Mouse (Mus musculus): Measurements from ENCODE around the gene Lsg1. TPM values are rescaled to one million over a fixed set of nuclear protein-coding genes. Genes with fewer than 3 reads are reported as not detected.

The Lsg1 gene
- total and polyA plus RNA-seq, 2 experiments from 2014 or later, result 27.7 to 41.4 TPM

GRCm38 (mm10) chr16:30605528-30605927 is 18.1 kb upstream of the Lsg1 start:
- Histone ChIP-seq H3K4me3 (ENCODE audit: low read depth, low read length) (no peak overlapping the region), H3K27ac (ENCODE audit: low read depth, low read length) (no peak overlapping the region), H3K9me3 (ENCODE audit: low read length) (no peaks in the 10 kb centered on the region), H3K9ac (no peak overlapping the region), H3K36me3 (ENCODE audit: insufficient read depth) (no peaks in the 10 kb centered on the region), H3K27me3 (ENCODE audit: insufficient read depth, low read length) (peaks cover 10% of the 10 kb centered on the region; the same call in 1 of the 2 replicates), H3K4me2 (ENCODE audit: low read depth) (no peak overlapping the region), H3K4me1 (ENCODE audit: insufficient read depth) (peaks cover 7% of the 10 kb centered on the region)
- DNase-seq, result no peak
- TF ChIP-seq CTCF (IDR thresholded peaks at IDR 0.05; ENCODE audit: low read depth), result no peak
- 83% methylated on average over 6 of the region's 6 CpGs for WGBS
- no peak for ATAC-seq

DNA sequence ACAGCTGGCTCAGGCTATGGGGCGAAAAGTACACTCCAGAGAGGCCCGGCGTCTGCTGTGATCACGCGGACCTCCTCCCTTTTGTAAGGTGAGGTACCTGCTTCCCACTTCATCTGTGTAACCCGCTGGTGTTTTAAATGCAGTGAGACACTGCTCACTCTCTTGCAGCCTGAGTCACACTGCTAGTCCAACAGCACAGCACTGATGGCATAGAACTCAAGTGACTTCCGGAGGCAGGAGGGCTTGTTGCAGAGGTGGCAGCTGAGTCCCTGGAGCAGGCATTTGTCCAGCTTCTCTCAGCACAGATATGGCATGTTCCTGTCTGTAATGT is 17.4 kb upstream of the Lsg1 start:
- Histone ChIP-seq H3K9me3 (ENCODE audit: low read length) (no peaks in the 10 kb centered on the region), H3K4me3 (ENCODE audit: low read depth, low read length) (no peak overlapping the region), H3K9ac (no peak overlapping the region), H3K27me3 (ENCODE audit: insufficient read depth, low read length) (peaks cover 10% of the 10 kb centered on the region; the same call in 1 of the 2 replicates), H3K4me1 (ENCODE audit: insufficient read depth) (peaks cover 11% of the 10 kb centered on the region), H3K36me3 (ENCODE audit: insufficient read depth) (no peaks in the 10 kb centered on the region), H3K4me2 (ENCODE audit: low read depth) (no peak overlapping the region), H3K27ac (ENCODE audit: low read depth, low read length) (no peak overlapping the region)
- TF ChIP-seq CTCF (IDR thresholded peaks at IDR 0.05; ENCODE audit: low read depth), result no peak
- ATAC-seq, result no peak
- DNase-seq, result no peak
- 71% methylated on average over 7 of the region's 7 CpGs for WGBS

- Histone ChIP-seq H3K9me3 (ENCODE audit: low read length) (no peaks in the 10 kb centered on the region), H3K4me1 (ENCODE audit: insufficient read depth) (peaks cover 16% of the 10 kb centered on the region), H3K4me2 (ENCODE audit: low read depth) (no peak overlapping the region), H3K9ac (no peak overlapping the region), H3K36me3 (ENCODE audit: insufficient read depth) (no peaks in the 10 kb centered on the region), H3K4me3 (ENCODE audit: low read depth, low read length) (no peak overlapping the region), H3K27ac (ENCODE audit: low read depth, low read length) (no peak overlapping the region), H3K27me3 (ENCODE audit: insufficient read depth, low read length) (peaks cover 10% of the 10 kb centered on the region; the same call in 1 of the 2 replicates)
- ATAC-seq (no peak), DNase-seq (no peak)
- no peak for TF ChIP-seq CTCF (IDR thresholded peaks at IDR 0.05; ENCODE audit: low read depth)
- 74% methylated on average over 16 of the region's 16 CpGs for WGBS
Measured at GRCm38 (mm10) chr16:30604061-30604806, 16.8 kb upstream of the Lsg1 start.

GRCm38 (mm10) chr16:30603531-30603842 is 16.1 kb upstream of the Lsg1 start:
- ATAC-seq (no peak), DNase-seq (no peak)
- WGBS, result 58% methylated on average over 9 of the region's 9 CpGs
- Histone ChIP-seq H3K9me3 (ENCODE audit: low read length) (no peaks in the 10 kb centered on the region), H3K4me1 (ENCODE audit: insufficient read depth) (peaks cover 16% of the 10 kb centered on the region), H3K9ac (no peak overlapping the region), H3K27ac (ENCODE audit: low read depth, low read length) (no peak overlapping the region), H3K36me3 (ENCODE audit: insufficient read depth) (no peaks in the 10 kb centered on the region), H3K4me3 (ENCODE audit: low read depth, low read length) (no peak overlapping the region), H3K27me3 (ENCODE audit: insufficient read depth, low read length) (peaks cover 10% of the 10 kb centered on the region; the same call in 1 of the 2 replicates), H3K4me2 (ENCODE audit: low read depth) (no peak overlapping the region)
- TF ChIP-seq CTCF (IDR thresholded peaks at IDR 0.05; ENCODE audit: low read depth), result no peak

GRCm38 (mm10) chr16:30602684-30603530 is 15.5 kb upstream of the Lsg1 start:
- no peaks in the 10 kb centered on the region for H3K36me3 ChIP-seq (ENCODE audit: insufficient read depth)
- H3K4me2 ChIP-seq (ENCODE audit: low read depth), result no peak overlapping the region
- no peak overlapping the region for H3K9ac ChIP-seq
- TF ChIP-seq CTCF (IDR thresholded peaks at IDR 0.05; ENCODE audit: low read depth), result no peak
- no peak for DNase-seq
- no peaks in the 10 kb centered on the region for H3K9me3 ChIP-seq (ENCODE audit: low read length)
- peaks cover 10% of the 10 kb centered on the region; the same call in 1 of the 2 replicates for H3K27me3 ChIP-seq (ENCODE audit: insufficient read depth, low read length)
- no peak for ATAC-seq
- peaks cover 16% of the 10 kb centered on the region for H3K4me1 ChIP-seq (ENCODE audit: insufficient read depth)
- H3K4me3 ChIP-seq (ENCODE audit: low read depth, low read length), result no peak overlapping the region
- no peak overlapping the region for H3K27ac ChIP-seq (ENCODE audit: low read depth, low read length)
- WGBS, result 41% methylated on average over 18 of the region's 18 CpGs

DNA sequence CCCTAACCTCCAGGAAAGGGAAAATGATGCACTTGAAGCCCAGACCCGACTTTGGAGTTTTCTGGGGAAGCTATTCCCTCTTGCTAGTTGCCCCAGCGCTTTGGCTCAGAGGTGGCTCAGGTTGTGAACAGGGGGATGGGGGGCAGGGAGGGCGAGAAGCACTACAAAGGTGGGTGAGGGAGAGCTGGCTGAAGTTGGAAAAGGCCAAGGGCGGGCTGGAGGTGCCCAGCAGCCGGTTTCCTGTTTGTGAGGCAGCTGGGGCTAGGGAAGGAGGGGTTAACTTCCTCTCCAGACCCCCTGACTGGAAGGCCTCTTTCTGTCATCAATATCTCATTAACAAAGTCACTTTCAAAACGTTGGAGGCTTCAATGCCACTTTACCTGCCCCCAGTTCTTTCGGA is 14.6 kb upstream of the Lsg1 start:
- no peaks in the 10 kb centered on the region for H3K9me3 ChIP-seq (ENCODE audit: low read length)
- H3K4me2 ChIP-seq (ENCODE audit: low read depth), result peak overlapping the region; percentile 96
- ATAC-seq (no peak), DNase-seq (no peak)
- H3K36me3 ChIP-seq (ENCODE audit: insufficient read depth), result no peaks in the 10 kb centered on the region
- no peak overlapping the region for H3K4me3 ChIP-seq (ENCODE audit: low read depth, low read length)
- WGBS, result 36% methylated on average over 7 of the region's 7 CpGs
- no peak for TF ChIP-seq CTCF (IDR thresholded peaks at IDR 0.05; ENCODE audit: low read depth)
- H3K27ac ChIP-seq (ENCODE audit: low read depth, low read length), result no peak overlapping the region
- peaks cover 10% of the 10 kb centered on the region; the same call in 1 of the 2 replicates for H3K27me3 ChIP-seq (ENCODE audit: insufficient read depth, low read length)
- peaks cover 16% of the 10 kb centered on the region for H3K4me1 ChIP-seq (ENCODE audit: insufficient read depth)
- no peak overlapping the region for H3K9ac ChIP-seq

Data from forebrain, postnatal 0 days (tissue).